Mouse (Mus musculus): ENCODE data around the gene Brd2.
"Not testable (repeated sequence)": the region's sequence is repeated elsewhere in the genome, so short reads cannot be mapped to it uniquely, and the experiment has no call there.

Brd2 gene

DNA sequence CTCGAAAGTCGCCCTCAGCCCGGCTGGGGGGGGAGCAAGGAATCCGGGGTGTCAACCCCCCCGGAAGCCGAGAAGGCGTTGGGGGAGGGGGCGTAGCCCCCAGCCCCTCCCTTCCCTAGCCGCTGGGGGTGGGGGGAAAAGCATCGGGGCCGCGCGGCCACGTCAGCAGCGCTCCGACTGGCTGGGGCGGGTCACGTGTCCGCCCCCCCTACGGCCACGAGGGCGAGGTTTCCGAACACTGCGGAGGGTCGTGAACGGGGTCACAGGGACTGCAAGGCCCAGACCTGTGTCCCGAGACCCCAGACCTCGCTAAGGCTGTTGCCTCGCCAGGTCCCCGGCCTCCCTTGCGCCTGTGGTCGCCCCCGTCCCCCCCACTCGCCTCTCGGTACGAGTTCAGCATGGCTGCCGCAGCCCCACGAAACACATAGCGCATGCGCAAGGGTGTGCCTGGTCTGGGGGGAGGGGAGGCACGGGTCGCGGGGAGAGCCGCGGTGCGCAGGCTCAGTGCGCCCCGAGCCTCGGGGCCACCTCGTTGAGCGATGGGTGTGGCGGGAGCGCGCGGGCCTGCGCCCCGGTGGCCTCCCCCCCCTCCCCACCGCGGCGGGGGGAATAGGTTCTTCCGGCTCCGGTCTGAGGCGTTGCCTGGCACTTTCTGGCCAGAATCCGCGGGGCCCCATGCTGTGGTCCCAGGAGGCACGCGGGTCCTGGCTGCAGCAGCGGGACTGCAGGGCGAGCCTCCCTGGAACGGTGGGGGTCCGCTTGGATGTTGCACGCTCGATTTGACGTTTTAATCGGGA, at the start of gene Brd2:
Gene Brd2 (minus strand): TSS at position 447 of the 797 bp plus-strand sequence.
- in situ Hi-C loops (cut with MboI, MseI) = no loop called here

DNA sequence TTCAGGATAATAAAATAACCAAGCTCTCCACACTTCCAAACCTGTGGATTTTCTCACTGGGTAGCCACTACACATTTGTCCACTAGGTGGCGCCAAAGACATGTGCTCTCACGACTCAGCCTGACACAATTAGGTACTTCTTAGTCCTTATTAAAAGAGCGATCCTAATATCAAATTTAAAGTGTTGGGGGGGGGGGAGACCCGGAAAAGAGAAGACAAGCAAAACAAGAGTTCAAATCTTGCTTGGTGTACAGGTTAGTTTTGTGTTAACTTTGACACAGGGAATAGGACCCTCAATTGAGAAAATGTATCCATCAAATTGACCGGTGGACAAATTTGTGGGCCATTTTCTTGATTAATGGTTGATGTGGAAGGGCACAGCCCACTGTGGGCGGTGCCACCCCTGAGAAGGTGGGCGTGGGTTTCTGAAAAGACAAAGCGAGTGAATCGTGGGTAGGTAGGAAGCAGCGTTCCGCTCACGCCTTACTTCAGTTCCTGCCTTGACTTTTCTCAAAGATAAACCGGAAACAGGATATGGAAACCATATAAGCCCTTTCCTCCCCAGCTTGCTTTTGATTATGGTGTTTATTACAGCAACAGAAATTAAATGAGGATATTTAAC, 48.6 kb upstream of the Brd2 start:
- in situ Hi-C loops (cut with MboI, MseI) = loop anchor here (5.0 kb wide), 1 partner anchor 46 kb away; no protein-coding TSS in a partner anchor

DNA sequence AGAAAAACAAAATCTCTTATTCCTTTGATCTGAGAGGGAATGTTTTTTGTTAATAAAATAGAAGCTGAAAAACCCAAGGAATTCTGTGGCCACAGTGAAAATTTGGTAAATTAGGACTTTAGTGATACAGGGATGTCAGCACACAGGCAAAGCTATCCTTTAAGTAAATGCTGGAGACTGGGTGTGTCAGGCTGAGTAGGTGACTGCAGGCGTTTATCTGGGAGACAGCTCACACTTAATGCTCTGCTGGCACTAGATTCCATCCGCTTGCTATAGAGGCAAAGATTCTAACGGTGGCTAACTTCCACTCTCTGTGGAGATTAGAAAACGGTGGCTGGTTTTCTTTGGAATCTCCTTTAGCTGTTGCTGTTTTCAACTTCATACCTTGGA, 48.0 kb upstream of the Brd2 start:
- in situ Hi-C loops (cut with MboI, MseI) = loop anchor here (5.0 kb wide), 1 partner anchor 47 kb away; no protein-coding TSS in a partner anchor

DNA sequence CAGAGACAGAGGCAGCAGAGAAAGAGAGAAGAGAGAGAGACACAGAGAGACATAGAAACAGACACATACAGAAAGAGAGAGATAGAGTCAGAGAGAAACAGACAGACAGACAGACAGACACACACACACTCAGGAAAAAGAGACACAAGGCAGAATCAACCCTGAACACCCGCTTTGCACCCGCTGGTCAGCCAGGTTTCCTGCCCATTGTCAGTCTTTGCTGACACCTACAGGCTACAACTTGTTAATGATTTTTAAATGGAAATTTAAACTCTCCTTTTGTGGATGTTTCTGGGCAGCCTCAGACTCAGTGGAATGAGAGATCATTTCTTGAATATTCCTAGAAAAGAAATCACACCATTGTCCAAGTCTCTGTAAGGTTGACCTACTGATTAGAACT, 46.8 kb upstream of the Brd2 start:
- in situ Hi-C loops (cut with MboI, MseI) = loop anchor here (5.0 kb wide), 1 partner anchor 37 kb away; no protein-coding TSS in a partner anchor

DNA sequence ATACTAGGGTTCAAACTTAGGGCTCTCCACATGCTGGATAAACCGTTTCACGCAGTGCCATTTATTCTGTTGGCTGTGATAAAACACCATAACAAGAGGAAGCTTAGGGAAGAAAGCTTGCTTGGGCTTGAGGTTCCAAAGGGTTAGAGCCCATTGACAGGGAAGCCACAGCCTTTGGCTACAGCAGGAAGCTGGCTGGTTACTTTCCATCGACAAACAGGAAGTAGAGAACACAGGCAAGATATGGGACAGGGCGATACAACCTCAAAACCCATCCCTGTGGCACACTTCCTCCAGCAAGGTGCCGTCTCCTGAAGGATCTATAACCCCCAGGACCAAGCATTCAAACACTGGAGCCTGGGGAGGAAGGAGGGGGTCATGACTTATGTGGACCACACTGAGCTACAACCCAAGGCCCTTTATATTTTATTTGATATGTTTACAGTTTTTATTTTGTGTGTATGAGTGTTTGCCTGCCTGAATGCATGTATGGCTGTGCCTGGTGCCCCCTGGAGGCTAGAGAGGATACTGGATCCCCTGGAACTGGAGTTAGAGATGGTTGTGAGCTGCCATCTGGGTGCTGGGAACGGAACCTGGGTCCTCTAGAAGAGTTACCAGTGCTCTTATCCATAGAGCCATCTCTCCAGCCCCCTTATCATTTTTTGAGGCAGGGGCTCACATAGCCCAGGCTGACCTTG, 42.7 kb upstream of the Brd2 start:
- in situ Hi-C loops (cut with MboI, MseI) = loop anchor here (5.0 kb wide), 1 partner anchor 33 kb away; no protein-coding TSS in a partner anchor

DNA sequence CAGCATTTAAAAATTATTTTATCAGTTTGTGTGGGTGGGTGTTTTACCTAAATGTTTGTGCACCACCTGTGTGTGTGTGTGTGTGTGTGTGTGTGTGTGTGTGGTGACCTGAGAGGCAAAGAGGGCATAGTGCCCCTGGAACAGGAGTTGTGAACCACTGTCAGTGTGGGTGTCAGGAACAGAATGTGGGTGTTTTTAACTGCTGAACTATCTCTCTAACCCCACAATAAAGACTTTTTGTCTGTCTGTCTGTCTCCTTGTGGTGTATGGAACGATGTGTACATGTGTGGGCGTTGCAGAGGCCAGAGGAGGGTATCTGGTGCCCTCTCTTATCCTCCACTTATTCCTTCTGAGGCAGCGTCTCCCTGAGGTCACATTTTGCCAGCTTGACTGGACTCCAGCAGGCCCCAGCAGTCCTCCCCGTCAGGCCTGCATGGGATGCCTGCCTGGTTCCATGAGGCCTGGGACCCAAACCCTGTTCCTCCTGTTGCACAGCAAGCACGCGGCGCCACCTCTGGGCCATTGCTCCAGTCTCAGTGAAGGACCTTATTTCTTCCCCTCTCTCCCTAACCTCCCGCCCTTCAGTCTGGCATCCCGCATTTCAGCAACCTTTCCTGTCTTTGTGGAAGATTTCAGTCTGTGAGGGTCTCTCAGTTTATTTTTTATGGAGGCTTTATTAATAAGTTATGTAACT, 41.9 kb upstream of the Brd2 start:
- in situ Hi-C loops (cut with MboI, MseI) = loop anchor here (5.0 kb wide), 1 partner anchor 72 kb away; the partner anchor contains the start of gene H2-Oa

DNA sequence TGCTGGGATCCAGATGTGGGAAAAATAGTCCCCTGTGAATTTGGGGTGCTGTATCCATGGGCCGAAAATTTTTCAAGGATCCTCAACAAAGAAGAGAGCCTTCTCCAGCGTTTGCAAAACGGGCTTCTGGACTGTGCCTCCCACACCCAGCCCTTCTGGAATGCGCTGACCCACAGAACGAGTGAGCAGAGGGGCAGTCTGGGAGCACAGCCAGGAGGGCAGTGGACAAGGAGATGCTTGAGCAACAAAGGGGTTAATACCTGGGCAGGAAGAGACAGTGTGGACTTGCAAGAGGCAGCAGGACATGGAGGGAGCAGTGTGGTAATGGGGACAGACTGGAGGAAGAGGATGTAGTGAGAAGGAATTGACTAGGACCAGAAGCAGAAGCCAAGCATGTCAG, 33.1 kb upstream of the Brd2 start:
- in situ Hi-C loops (cut with MboI, MseI) = no loop called here

DNA sequence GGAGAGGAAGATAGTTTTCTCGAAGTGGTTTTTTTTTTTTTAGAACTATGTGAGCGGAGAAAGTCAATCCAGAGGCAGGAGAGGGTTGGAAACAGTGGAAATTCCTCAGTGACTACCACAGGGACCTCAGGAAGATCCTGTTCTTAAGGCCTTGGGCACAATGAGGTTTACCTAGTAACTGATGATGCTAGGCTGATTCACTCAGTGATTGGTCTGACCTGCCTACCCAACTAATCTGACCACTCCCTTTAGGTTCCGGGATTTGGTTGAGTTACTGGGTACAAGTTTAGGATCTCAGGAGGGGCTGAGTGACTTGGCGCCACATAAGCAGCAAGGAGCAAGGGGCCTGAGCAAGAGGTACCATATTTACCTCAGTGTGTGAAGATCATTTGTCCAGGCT, 30.5 kb upstream of the Brd2 start, which contains the start of gene H2-DMb1:
Gene H2-DMb1 (plus strand): TSS at position 150 of the 400 bp plus-strand sequence.
- in situ Hi-C loops (cut with MboI, MseI) = no loop called here

DNA sequence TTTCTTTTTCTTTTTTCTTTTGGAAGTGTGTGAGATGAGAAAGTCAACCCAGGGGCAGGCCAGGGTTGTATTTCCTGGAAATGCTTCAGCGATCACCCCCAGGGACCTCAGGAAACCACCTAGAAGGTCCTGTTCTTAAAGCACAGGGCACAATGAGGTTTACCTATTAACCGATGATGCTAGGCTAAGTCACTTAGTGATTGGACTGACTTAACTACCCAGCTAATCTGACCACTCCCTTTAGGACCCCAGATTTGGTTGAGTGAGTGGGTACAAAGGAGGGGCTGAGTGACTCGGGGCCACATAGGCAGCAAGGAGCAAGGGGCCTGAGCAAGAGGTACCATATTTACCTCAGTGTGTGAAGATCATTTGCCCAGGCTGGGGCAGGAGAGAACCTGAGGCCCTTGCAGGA, 22.5 kb upstream of the Brd2 start:
- in situ Hi-C loops (cut with MboI, MseI) = no loop called here

DNA sequence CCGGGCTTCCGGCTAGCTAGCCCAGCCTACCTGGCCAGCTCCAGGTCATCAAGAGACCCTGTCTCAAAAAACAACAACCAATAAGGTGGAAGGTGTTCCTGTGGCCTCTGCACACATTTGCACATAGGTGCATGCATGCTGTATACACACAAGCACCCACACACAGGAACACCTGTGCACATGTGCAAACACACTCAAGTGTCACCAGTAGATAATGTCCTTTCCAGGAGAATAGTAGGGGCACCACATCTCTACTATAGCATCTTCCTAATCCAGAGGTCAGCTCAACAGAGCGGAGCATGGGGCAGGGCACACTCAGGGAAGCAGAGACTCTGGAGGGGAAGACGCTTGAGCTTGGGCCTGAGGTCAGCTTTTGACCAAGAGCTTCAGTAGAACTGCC, 21.8 kb upstream of the Brd2 start:
- in situ Hi-C loops (cut with MboI, MseI) = not testable (repeated sequence)

DNA sequence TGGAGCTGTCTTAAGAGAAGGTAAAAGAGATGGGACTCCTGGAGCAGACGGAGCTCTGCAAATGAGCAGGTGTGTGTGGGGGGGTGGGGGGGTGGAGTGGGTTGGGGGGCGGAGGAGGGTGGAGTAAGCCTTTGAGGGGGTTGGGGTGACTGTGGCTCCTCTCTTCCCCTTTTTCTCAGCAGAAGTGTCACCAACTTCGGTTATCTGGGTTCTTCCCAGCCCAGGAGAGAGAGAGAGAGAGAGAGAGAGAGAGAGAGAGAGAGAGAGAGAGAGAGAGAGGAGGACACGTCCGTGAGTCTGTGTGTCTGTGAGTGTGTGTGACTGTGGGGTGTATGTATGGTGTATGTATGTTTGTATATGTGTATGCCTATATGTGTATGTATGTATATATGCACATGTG, 21.0 kb upstream of the Brd2 start:
- in situ Hi-C loops (cut with MboI, MseI) = no loop called here

DNA sequence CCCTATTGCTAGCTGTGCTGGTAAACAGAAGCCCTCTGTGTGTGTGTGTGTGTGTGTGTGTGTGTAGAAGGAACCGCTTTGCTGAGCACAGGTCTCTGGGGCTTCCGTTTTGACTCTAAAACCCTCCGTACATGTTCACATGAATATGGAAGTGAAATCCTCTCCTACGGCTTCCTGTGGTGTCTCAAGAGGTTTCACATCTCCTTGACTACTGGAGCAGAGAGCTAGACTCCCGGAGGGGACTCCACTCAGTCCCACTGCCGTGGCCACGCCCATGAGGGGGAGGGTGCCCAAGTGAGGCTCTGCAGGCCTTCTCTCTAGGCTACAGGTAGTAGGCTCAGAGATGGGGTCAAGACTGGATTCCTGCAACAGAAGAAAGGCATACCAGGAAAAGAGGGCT, 20.6 kb upstream of the Brd2 start, which contains the start of gene H2-DMb2:
Gene H2-DMb2 (plus strand): TSS at position 275 of the 400 bp plus-strand sequence.
- in situ Hi-C loops (cut with MboI, MseI) = no loop called here

DNA sequence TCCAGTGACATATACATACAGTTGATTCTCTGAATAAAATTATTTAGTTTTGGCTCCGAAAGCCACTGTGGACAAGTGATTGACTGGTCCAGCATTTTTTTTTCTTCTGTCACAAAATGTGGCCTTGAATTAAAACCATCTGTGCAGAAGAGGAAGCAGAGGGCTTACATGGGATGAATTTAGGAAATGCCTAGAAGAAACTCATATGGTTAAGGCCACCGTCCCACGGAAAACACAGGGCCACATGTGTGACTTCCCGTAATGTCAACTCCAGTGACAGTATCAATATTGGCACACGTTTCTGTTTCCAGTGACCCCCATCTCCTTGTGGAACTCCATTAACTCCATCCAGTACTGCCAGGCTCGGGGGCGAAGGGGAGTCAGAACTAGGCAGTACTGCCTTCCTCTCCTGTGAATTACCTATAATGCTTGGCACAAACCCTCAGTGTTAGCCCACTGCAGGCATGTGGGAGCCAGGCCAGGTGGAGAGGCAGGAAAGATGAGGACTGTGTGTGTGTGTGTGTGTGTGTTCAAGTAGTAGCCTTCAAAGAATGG, 20.1 kb upstream of the Brd2 start:
- in situ Hi-C loops (cut with MboI, MseI) = no loop called here

DNA sequence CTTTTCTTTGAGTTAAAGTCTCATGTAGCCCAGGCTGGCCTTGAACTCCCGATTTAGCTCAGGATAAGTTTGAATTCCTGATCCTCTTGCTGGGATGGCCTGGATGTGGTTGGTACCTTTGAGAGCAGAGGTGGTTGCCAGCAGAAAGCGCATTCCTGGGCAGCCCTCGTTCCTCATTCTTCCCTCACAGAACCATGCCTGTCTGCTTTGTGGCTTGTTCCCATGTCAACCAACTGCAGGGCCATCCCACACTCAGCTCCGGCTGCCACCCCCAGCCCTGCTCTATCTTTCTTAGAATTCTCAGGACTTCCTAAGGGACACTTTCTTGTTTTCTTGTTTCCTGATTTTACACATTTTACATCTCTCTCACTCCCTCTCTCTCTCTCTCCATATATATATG, 19.0 kb upstream of the Brd2 start:
- in situ Hi-C loops (cut with MboI, MseI) = no loop called here

DNA sequence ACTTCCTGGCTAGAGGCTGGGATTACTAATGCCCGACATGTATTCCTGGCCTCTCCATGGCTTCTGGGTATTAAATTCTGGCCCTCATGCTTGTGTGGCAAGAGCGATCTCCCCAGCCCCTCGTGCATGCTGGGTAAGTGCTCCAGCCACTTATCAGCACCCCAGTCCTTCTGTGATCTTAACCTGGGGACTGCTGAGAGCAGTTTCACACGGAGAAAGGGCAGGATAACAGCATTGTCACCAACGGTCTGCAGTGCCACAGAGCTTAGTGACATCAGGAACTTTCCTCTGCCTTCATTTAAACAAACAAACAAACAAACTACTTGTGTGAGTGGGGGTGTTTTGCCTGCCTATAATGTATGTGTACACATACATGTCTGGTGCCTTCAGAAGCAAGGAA, 17.8 kb upstream of the Brd2 start:
- in situ Hi-C loops (cut with MboI, MseI) = no loop called here

DNA sequence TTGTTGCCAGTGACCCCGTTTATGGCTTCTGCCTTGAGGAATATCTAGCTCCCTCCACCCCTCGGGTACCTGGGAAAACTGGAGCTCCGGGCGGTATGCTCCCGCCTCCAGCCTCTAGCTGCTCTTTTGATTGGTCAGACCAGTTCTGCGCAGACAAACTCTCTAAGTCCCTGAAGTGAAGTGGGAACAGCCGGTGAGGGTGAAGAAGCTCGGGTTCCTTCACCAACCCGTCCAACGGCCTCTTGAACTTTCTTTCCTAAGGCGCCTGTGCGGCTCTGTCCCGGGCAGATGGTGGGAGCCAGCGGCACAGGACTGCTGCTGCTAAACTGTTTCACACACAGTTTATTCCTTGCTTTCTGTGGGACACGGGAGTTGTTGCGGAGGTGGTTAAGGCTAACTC, 17.0 kb upstream of the Brd2 start:
- in situ Hi-C loops (cut with MboI, MseI) = no loop called here

DNA sequence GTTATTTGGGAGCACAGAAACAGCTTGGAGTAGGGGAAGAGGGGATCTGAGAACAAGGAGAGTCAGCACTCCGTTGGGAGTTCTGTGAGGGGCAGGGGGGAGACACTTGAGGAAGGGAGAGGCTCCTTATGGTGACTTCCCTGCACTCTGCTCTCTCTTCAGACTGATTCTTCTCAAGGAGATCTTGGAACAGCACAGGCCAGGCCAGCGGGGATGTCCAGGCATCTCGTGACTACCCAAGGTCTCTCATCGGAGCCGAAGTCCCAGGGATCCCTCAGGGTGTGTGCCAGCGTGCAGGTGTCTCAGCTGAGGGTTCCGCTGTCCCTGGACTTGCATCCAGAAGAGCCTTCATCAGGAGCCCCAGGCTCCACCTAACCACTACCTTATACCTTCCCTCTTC, 16.2 kb upstream of the Brd2 start:
- in situ Hi-C loops (cut with MboI, MseI) = no loop called here

DNA sequence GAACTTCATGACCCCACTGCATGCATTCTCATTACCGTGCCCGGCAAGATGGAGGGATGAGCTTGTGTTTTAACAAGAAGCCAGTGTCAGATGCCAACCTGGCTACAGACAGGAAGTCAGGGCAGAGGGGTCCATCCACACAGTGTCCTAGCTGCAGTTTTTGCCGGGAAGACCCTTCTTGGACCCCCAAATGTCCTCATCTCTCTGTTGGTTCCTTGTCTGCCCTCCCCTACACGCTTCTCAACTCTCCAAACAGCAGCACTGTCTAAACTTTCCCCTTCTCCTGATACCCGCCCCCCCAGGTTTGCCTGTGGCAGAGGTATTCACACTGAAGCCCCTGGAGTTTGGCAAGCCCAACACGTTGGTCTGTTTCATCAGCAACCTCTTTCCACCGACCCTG, 15.2 kb upstream of the Brd2 start:
- in situ Hi-C loops (cut with MboI, MseI) = no loop called here

DNA sequence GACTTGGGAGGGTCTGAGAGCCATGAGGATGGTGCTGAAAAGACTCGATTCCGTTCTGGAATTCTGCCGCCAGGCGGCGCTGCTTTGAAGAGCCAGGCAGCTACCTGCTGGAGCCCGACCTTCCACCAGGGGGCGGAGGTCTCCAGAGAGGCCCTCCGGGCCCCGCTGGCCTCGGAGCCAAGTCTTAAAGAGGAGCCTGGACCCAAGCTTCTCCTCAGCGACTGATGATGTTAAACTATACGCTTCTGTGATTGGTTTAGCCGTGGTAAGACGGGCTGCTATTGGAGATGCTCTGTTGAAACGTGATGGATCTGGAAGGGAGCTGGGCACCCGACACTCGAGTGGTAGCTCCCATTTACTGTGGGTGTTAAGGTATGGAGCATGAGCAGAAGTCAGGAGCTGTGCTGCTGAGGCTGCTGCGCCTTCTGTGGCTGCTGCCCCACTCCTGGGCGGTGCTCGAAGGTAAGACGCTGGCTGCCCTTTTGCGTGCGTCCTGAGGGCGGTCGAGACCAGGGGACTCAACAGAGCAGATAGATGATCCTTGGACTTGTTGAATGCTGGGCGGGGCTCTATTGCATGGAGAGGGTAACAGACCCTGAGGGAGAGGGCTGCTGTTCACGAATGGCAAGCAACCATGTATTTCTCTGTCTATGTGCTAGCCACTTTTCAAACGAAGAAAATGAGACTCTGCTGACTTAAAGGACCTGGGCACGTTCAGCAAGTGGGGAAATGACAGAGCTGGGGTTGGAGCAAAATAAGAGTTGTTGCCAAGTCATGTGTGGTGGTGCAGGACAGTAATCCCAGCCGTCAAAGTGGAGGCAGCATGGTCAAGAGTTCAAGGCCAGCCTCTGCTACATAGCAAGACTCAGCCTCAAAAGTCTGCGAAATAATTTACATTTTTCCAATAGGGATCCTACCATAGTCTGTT, 13.1 kb upstream of the Brd2 start:
- in situ Hi-C loops (cut with MboI, MseI) = no loop called here

DNA sequence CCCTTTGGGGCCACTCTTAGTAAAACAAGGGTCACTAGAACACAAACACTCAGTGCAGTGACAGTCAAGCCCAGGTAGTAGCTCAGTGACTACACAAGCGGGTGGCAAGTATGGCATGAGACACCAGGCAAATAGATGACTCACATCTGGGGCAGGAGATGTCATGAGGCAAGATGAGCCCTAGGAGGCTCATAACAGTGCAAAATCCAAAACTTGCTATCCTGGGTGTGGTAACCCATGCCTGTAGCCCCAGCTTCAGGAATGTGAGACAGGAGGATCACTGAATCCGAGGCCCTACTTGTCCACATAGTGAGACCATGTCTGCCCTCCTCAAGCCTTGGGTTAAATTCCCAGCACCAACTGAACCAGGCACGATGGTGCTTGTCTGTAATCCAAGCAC, 12.0 kb upstream of the Brd2 start:
- in situ Hi-C loops (cut with MboI, MseI) = loop anchor here (5.0 kb wide), 1 partner anchor 33 kb away; no protein-coding TSS in a partner anchor
